Mouse (Mus musculus): ENCODE results near the gene Abca15. TPM values are rescaled to one million over a fixed set of nuclear protein-coding genes. Genes with fewer than 3 reads are reported as not detected.

The Abca15 gene
- not detected in 2 replicates for polyA plus RNA-seq (2012; rRNA removed; ENCODE audit: low replicate concordance)

GRCm38 (mm10) chr7:120328087-120328793 lies at the start of gene Abca15:
TSS of gene Abca15 (plus strand) at chr7:120328670.

GRCm38 (mm10) chr7:120409447-120409846 lies 81.0 kb downstream of the Abca15 start, which contains the start of gene Abca16:
TSS of gene Abca16 (plus strand) at chr7:120409647.

Other genes starting within 250 kb of the Abca15 start
- gene Dnah3, start 233.4 kb upstream of the Abca15 start, polyA plus RNA-seq (2012; rRNA removed; ENCODE audit: low replicate concordance) = not detected in 2 replicates
- 10.7 and 13.4 TPM in 2 replicates for gene Tmem159, start 226.3 kb upstream of the Abca15 start, polyA plus RNA-seq (2012; rRNA removed; ENCODE audit: low replicate concordance)
- not detected in 2 replicates for gene Zp2, start 183.4 kb upstream of the Abca15 start, polyA plus RNA-seq (2012; rRNA removed; ENCODE audit: low replicate concordance)
- 5.8 and 10.4 TPM in 2 replicates for gene Anks4b, start 154.8 kb upstream of the Abca15 start, polyA plus RNA-seq (2012; rRNA removed; ENCODE audit: low replicate concordance)
- 2.8 and 8.7 TPM in 2 replicates for gene Crym, start 126.6 kb upstream of the Abca15 start, polyA plus RNA-seq (2012; rRNA removed; ENCODE audit: low replicate concordance)
- 0.13 and 0.19 TPM in 2 replicates for gene Abca14, start 124.7 kb upstream of the Abca15 start, polyA plus RNA-seq (2012; rRNA removed; ENCODE audit: low replicate concordance)
- gene Abca16, start 81.0 kb downstream of the Abca15 start, polyA plus RNA-seq (2012; rRNA removed; ENCODE audit: low replicate concordance) = not detected in 2 replicates